Mouse (Mus musculus) hindbrain, embryonic 11.5 days (tissue): ENCODE data around the gene Samd4b. TPM values are rescaled to one million over a fixed set of nuclear protein-coding genes. Genes with fewer than 3 reads are reported as not detected.

Source experiments
- ATAC-seq: fragments of 200-750 bp; cut with Nextera tagmentation; 2 replicates; pipeline ENCODE4 v1.8.0; 2017; ENCODE audit warnings: mild to moderate bottlenecking, moderate TSS enrichment, moderate library complexity; ENCODE audit not compliant: low FRiP score
- DNase-seq: peaks from one replicate; pipeline ENCODE4 v3.0.0-alpha.2; 2015; ENCODE audit warnings: low spot score
- H3K27ac ChIP-seq: fragments of 300-500 bp; sonication (generic); 2 replicates; pipeline ENCODE4 v1.5.1; 2014; ENCODE audit warnings: mild to moderate bottlenecking, low read depth, low read length
- H3K27me3 ChIP-seq: fragments of 300-500 bp; sonication (generic); 2 replicates; pipeline ENCODE4 v1.6.1; 2014; ENCODE audit warnings: mild to moderate bottlenecking, low read length, moderate library complexity, mixed read lengths; ENCODE audit not compliant: control insufficient read depth, insufficient read depth
- H3K36me3 ChIP-seq: fragments of 300-500 bp; sonication (generic); 2 replicates; pipeline ENCODE4 v1.6.1; 2014; ENCODE audit warnings: mild to moderate bottlenecking, low read length, moderate library complexity, mixed read lengths; ENCODE audit not compliant: control insufficient read depth, insufficient read depth
- H3K4me1 ChIP-seq: fragments of 300-500 bp; sonication (generic); replicated peaks from 2 replicates; pipeline ENCODE4 v1.6.1; 2014; ENCODE audit warnings: low read length, mixed read lengths; ENCODE audit not compliant: control insufficient read depth, insufficient read depth
- H3K4me2 ChIP-seq: fragments of 300-500 bp; sonication (generic); replicated peaks from 2 replicates; pipeline ENCODE4 v1.6.1; 2014; ENCODE audit warnings: mild to moderate bottlenecking, low read depth, low read length
- H3K4me3 ChIP-seq: fragments of 300-500 bp; sonication (generic); 2 replicates; pipeline ENCODE4 v1.5.1; 2014; ENCODE audit warnings: low read depth, low read length
- H3K9ac ChIP-seq: fragments of 300-500 bp; sonication (generic); 2 replicates; pipeline ENCODE4 v1.6.1; 2014; ENCODE audit warnings: low read depth, low read length
- H3K9me3 ChIP-seq: fragments of 300-500 bp; sonication (generic); 2 replicates; pipeline ENCODE4 v1.6.1; 2016; ENCODE audit warnings: low read length; ENCODE audit not compliant: control insufficient read depth
- WGBS: fragments of 180-500 bp; shearing (Covaris S2); extraction: QIAGEN DNeasy Blood & Tissue Kit; methylation state at CpG from one replicate; pipeline ENCODE4 v1.1.7; 2014; 5-methylcytosine and 5-hydroxymethylcytosine counted together
- polyA plus RNA-seq: library from polyadenylated mRNA; unstranded; fragments of >200 nt; fragmentation: Nextera tagmentation; extraction: Ambion mirVana; gene quantifications from 2 replicates; pipeline ENCODE4 v1.2.1, GENCODE M21; 2014

Samd4b gene
- polyA plus RNA-seq, 1 experiment from 2014 or later = 27.4 TPM

- WGBS = 89% methylated on average over 11 of the region's 11 CpGs
Measured at GRCm38 (mm10) chr7:28561967-28562366, 36.0 kb downstream of the Samd4b start.

DNA sequence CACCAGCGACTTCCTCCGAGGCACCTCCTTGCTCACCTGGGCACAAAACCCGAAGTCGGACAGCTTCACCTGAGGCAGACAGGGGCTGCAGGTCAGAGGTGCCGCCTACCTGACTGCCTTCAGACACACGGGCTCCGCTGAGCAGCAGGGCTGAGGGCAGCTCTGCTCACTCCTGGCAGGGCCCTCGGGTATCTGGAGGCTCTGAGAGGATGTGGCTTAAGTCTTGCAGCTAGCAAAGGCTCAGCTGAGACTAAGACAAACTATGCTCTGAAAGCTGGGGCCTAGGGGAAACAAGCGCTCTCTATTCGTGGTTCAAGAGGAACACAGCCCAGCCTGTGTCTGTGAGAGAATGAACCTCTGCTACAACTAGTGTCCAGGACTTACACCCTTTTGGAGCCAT lies 37.1 kb downstream of the Samd4b start:
- 96% methylated on average over 10 of the region's 10 CpGs for WGBS
- H3K36me3 ChIP-seq = peaks cover 3% of the 10 kb centered on the region; the same call in 1 of the 2 replicates

More at GRCm38 (mm10) chr7:28561967-28562366, 36.0 kb downstream of the Samd4b start:
- ATAC-seq (no peak), DNase-seq (no peak)
- H3K9me3 ChIP-seq = no peaks in the 10 kb centered on the region
- H3K36me3 ChIP-seq = peaks cover 3% of the 10 kb centered on the region; the same call in 1 of the 2 replicates
- H3K4me1 ChIP-seq = no peaks in the 10 kb centered on the region
- H3K27ac ChIP-seq = no peak overlapping the region
- H3K4me2 ChIP-seq = no peak overlapping the region
- no peak overlapping the region for H3K4me3 ChIP-seq
- no peaks in the 10 kb centered on the region for H3K27me3 ChIP-seq
- no peak overlapping the region for H3K9ac ChIP-seq

GRCm38 (mm10) chr7:28558486-28558885 lies 39.5 kb downstream of the Samd4b start:
- Histone ChIP-seq H3K9me3 (no peaks in the 10 kb centered on the region), H3K4me2 (no peak overlapping the region), H3K36me3 (peaks cover 3% of the 10 kb centered on the region; the same call in 1 of the 2 replicates), H3K9ac (no peak overlapping the region), H3K27me3 (no peaks in the 10 kb centered on the region), H3K27ac (no peak overlapping the region), H3K4me1 (no peaks in the 10 kb centered on the region), H3K4me3 (no peak overlapping the region)
- DNase-seq (no peak), ATAC-seq (no peak)
- 51% methylated on average over 4 of the region's 4 CpGs for WGBS

More for the DNA sequence above, 37.1 kb downstream of the Samd4b start:
- Histone ChIP-seq H3K4me1 (no peaks in the 10 kb centered on the region), H3K4me3 (no peak overlapping the region), H3K27ac (no peak overlapping the region), H3K27me3 (no peaks in the 10 kb centered on the region), H3K4me2 (no peak overlapping the region), H3K9me3 (no peaks in the 10 kb centered on the region), H3K9ac (no peak overlapping the region)
- no peak for ATAC-seq
- no peak for DNase-seq

DNA sequence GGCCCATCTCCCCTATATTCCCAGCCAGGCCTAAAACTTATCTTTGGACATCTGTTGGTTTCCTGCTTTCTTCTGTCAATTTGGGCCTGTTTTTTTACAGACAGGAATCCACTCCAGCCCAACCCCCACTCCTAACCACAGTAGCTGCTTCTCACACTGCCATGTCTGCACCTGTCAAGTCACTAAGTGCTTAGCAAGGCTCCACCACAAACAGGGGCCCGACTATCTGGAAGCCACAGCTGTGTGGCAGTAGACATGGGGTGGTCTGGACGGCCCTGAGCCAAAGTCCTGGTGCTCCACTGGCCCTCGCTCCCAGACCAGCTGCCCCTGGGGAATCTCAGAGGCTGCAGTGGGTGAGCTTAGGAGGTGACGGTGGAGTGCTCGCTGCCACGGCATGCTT lies 40.2 kb downstream of the Samd4b start:
- Histone ChIP-seq H3K4me3 (no peak overlapping the region), H3K27ac (no peak overlapping the region), H3K9me3 (no peaks in the 10 kb centered on the region), H3K36me3 (peaks cover 3% of the 10 kb centered on the region; the same call in 1 of the 2 replicates), H3K4me1 (no peaks in the 10 kb centered on the region), H3K27me3 (no peaks in the 10 kb centered on the region), H3K9ac (no peak overlapping the region), H3K4me2 (no peak overlapping the region)
- 73% methylated on average over 6 of the region's 6 CpGs for WGBS
- ATAC-seq = no peak
- no peak for DNase-seq

DNA sequence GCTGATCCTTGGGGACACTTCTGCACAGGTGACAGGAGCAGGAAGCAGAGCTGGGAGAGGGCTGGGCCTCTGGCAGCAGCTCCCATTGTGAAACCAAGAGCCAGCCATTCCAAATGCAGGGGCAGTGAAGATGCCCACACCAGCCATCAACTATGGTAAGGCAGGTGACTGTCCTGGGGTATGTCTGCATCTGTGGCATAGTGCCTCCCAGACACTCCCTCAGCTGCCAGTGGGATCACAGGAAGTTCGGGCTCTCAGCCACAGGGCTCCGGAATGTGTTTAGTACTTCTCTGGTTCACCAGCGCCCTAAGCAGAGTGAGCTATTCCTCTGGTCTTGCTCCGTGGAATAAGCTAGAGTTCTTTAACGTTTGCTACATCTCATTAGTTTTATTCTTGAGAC lies 40.9 kb downstream of the Samd4b start:
- ATAC-seq (no peak), DNase-seq (no peak)
- H3K9ac ChIP-seq = no peak overlapping the region
- no peaks in the 10 kb centered on the region for H3K9me3 ChIP-seq
- no peaks in the 10 kb centered on the region for H3K27me3 ChIP-seq
- H3K27ac ChIP-seq = no peak overlapping the region
- no peak overlapping the region for H3K4me2 ChIP-seq
- peaks cover 3% of the 10 kb centered on the region; the same call in 1 of the 2 replicates for H3K36me3 ChIP-seq
- no peaks in the 10 kb centered on the region for H3K4me1 ChIP-seq
- no peak overlapping the region for H3K4me3 ChIP-seq
- 81% methylated on average over 5 of the region's 5 CpGs for WGBS

DNA sequence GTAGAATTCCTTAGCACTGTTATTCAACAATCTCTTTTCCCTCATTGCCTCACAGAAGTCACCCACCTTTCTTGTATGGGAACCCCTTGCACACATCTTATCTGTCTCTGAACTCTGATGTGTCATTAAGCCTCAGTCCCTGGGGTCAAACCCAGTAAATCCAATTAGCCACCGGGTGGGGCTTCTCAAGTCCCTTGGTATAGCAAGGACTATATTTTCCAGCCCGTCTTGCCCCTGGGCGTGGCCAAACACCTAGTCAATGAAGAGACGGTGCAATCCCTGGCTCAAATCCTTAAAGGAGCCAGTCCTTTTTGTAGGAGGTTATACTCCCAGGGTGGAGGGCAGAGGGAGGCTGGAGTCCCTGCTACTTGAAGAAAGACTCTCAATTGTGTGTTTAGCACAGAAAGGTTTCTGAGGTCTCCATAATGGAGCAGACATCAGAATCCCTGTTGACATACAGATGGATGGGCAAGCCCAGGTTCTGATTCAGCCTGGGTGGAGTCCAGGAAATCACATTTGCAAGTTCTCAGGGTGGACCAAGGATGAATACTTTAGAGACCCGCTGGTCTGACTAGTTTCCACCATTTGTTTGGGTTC lies 41.9 kb downstream of the Samd4b start:
- Histone ChIP-seq H3K27ac (no peak overlapping the region), H3K4me1 (no peaks in the 10 kb centered on the region), H3K27me3 (no peaks in the 10 kb centered on the region), H3K9me3 (no peaks in the 10 kb centered on the region), H3K4me3 (no peak overlapping the region), H3K9ac (no peak overlapping the region), H3K4me2 (no peak overlapping the region), H3K36me3 (peaks cover 3% of the 10 kb centered on the region; the same call in 1 of the 2 replicates)
- DNase-seq = no peak
- WGBS = 25% methylated on average over 5 of the region's 5 CpGs
- ATAC-seq = no peak

DNA sequence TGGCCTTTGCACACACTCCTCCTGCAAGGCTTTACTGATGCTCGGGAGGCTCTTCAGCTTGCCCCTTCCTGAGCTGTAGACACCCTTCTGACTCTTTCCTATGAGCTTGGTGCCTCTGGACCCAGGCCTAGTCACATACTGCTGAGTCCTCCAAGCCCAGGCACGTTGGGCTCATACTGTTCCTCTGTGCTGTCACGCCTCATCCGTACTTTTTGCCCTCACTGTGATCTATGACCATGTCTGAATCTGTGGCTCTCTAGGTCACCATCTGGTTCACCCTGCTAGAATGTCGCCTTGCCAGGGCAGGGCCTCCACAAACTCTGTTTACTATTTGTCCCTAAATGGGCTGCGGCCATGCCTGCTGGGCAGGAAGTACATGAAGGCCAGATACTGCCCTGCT lies 44.9 kb downstream of the Samd4b start:
- no peak overlapping the region for H3K9ac ChIP-seq
- no peaks in the 10 kb centered on the region for H3K27me3 ChIP-seq
- 91% methylated on average over 6 of the region's 6 CpGs for WGBS
- no peak overlapping the region for H3K4me2 ChIP-seq
- H3K27ac ChIP-seq = no peak overlapping the region
- no peaks in the 10 kb centered on the region for H3K9me3 ChIP-seq
- no peaks in the 10 kb centered on the region for H3K36me3 ChIP-seq
- H3K4me1 ChIP-seq = no peaks in the 10 kb centered on the region
- DNase-seq = no peak
- ATAC-seq = no peak
- no peak overlapping the region for H3K4me3 ChIP-seq

DNA sequence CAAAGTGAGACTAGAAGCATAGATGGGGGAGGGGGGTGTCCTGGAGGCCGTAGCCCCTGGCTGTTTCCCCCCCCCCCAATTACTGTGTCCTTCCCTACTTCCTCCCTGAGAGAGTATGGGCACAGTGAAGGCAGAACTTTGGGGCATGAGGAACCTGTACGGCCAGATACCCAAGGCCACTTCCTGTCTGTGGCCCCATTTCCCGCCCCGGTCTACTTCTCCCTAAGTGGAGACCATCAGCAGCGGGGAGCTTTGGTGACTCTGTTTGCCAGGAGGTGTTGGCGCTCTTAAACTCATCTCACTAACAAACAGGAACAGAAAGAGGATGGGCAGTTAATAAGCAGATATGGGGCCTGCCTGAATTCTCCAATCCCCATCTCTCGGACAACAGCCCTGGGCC lies 50.3 kb downstream of the Samd4b start:
- H3K27me3 ChIP-seq = peaks cover 17% of the 10 kb centered on the region
- H3K4me1 ChIP-seq = no peaks in the 10 kb centered on the region
- H3K4me2 ChIP-seq = no peak overlapping the region
- H3K9me3 ChIP-seq = no peaks in the 10 kb centered on the region
- DNase-seq = no peak
- no peak overlapping the region for H3K9ac ChIP-seq
- 71% methylated on average over 7 of the region's 7 CpGs for WGBS
- no peak overlapping the region for H3K4me3 ChIP-seq
- ATAC-seq = no peak
- no peak overlapping the region for H3K27ac ChIP-seq
- H3K36me3 ChIP-seq = no peaks in the 10 kb centered on the region

DNA sequence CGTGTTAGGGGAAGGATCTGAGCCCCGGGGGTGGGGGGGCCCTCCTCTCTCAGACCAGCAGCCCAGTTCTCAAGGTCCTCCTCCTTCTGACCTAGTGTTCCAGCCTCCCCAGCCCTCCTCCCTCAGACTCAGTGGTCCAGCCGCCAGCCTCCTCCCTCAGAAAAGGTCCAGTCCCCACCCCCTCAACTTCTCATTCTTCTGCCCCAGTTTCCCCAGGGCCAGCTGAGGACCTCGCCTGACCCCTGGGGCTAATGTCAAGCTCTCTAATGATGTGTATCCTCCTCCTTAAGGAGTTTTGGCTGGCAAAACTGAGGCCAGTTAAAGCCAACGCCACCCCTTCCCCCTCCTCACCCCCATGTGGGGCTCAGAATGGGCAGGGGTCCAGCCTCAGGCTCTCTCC lies 50.8 kb downstream of the Samd4b start, which contains the start of gene Nccrp1:
Gene Nccrp1 (minus strand): TSS at position 101 of the 400 bp plus-strand sequence.
- ATAC-seq (no peak), DNase-seq (no peak)
- H3K9ac ChIP-seq = no peak within 1 kb of the TSS
- WGBS = 1% methylated on average over 5 of the region's 5 CpGs
- H3K9me3 ChIP-seq = no peaks in the 10 kb centered on the region
- H3K27ac ChIP-seq = no peak within 1 kb of the TSS
- H3K27me3 ChIP-seq = peaks cover 17% of the 10 kb centered on the region
- H3K4me2 ChIP-seq = peak within 1 kb of the TSS; percentile 31
- no peaks in the 10 kb centered on the region for H3K36me3 ChIP-seq
- H3K4me3 ChIP-seq = peak within 1 kb of the TSS; percentile 10; the same call in 1 of the 2 replicates
- no peaks in the 10 kb centered on the region for H3K4me1 ChIP-seq
